Mouse (Mus musculus): ENCODE measurements around the gene Mccc1.

The Mccc1 gene

GRCm38 (mm10) chr3:35963921-35964320 is 36.6 kb downstream of the Mccc1 start:
- DNase-seq, result no peak

- no peak for DNase-seq
Observed at GRCm38 (mm10) chr3:35963401-35963800, 37.1 kb downstream of the Mccc1 start.

- peak in 1 of 2 experiments; percentile 14 for DNase-seq
Observed at GRCm38 (mm10) chr3:35962967-35963366, 37.5 kb downstream of the Mccc1 start.

GRCm38 (mm10) chr3:35957230-35957629 is 43.2 kb downstream of the Mccc1 start:
- no peak for DNase-seq

- no peak for DNase-seq
Observed at GRCm38 (mm10) chr3:35954901-35955575, 45.4 kb downstream of the Mccc1 start.

GRCm38 (mm10) chr3:35953816-35954215 is 46.7 kb downstream of the Mccc1 start:
- DNase-seq, result no peak

GRCm38 (mm10) chr3:35953184-35953583 is 47.3 kb downstream of the Mccc1 start:
- no peak for DNase-seq

GRCm38 (mm10) chr3:35948197-35948596 is 52.3 kb downstream of the Mccc1 start:
- DNase-seq, result no peak

- no peak for DNase-seq
Observed at GRCm38 (mm10) chr3:35940520-35941135, 59.9 kb downstream of the Mccc1 start.

- no peak for DNase-seq
Observed at GRCm38 (mm10) chr3:35940047-35940446, 60.4 kb downstream of the Mccc1 start.

- DNase-seq, result no peak
Observed at GRCm38 (mm10) chr3:35937345-35937744, 63.1 kb downstream of the Mccc1 start, which contains the start of gene Dcun1d1. TSS of gene Dcun1d1 (minus strand) at chr3:35937445.

- DNase-seq, result peak; percentile 44 to 55
Observed at GRCm38 (mm10) chr3:35933405-35933777, 67.1 kb downstream of the Mccc1 start.

GRCm38 (mm10) chr3:35932735-35933404 is 67.6 kb downstream of the Mccc1 start:
- DNase-seq, result peak; percentile 86 to 91

GRCm38 (mm10) chr3:35931896-35932727 is 68.4 kb downstream of the Mccc1 start:
- peak; percentile 74 to 80 for DNase-seq

- DNase-seq, result no peak
Observed at GRCm38 (mm10) chr3:35931359-35931758, 69.1 kb downstream of the Mccc1 start.

GRCm38 (mm10) chr3:35929831-35930230 is 70.6 kb downstream of the Mccc1 start:
- no peak for DNase-seq

- DNase-seq, result no peak
Observed at GRCm38 (mm10) chr3:35929406-35929805, 71.1 kb downstream of the Mccc1 start.

- no peak for DNase-seq
Observed at GRCm38 (mm10) chr3:35925852-35926251, 74.6 kb downstream of the Mccc1 start.

- no peak for DNase-seq
Observed at GRCm38 (mm10) chr3:35924007-35924406, 76.5 kb downstream of the Mccc1 start.

GRCm38 (mm10) chr3:35923495-35923894 is 77.0 kb downstream of the Mccc1 start:
- DNase-seq, result no peak

- no peak for DNase-seq
Observed at GRCm38 (mm10) chr3:35922522-35922921, 78.0 kb downstream of the Mccc1 start.

GRCm38 (mm10) chr3:35918229-35918628 is 82.2 kb downstream of the Mccc1 start:
- DNase-seq, result no peak

Data from lung, postnatal 4 days (tissue).